Mouse (Mus musculus): Measurements from ENCODE around the gene Plin2. TPM values are rescaled to one million over a fixed set of nuclear protein-coding genes. Genes with fewer than 3 reads are reported as not detected.

Plin2 gene
- 10.2 and 10.7 TPM in 2 replicates for polyA plus RNA-seq (2012)

DNA sequence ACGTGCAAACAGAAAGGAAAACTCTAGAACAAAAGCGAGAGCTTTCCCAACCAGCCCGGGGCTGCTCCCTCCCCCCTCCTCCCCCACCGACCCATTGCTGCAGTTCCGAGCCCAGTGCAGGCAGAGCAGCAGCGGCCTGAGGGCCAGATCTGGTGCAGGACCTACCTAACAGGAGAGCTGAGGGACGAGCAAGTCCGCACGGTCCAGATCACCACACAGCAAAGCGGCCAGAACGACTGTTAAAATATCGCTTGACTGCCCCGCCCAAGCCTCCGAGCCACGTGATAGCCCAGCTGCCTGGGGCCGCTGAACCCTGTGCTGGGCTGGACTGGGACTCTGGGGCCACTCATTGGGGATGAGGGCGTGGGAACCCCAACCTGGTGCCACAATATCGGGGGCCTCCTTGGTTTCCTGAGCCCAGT lies at the start of gene Plin2:
Plin2 (minus strand) TSS at position 281 of the 422 bp plus-strand sequence.

DNA sequence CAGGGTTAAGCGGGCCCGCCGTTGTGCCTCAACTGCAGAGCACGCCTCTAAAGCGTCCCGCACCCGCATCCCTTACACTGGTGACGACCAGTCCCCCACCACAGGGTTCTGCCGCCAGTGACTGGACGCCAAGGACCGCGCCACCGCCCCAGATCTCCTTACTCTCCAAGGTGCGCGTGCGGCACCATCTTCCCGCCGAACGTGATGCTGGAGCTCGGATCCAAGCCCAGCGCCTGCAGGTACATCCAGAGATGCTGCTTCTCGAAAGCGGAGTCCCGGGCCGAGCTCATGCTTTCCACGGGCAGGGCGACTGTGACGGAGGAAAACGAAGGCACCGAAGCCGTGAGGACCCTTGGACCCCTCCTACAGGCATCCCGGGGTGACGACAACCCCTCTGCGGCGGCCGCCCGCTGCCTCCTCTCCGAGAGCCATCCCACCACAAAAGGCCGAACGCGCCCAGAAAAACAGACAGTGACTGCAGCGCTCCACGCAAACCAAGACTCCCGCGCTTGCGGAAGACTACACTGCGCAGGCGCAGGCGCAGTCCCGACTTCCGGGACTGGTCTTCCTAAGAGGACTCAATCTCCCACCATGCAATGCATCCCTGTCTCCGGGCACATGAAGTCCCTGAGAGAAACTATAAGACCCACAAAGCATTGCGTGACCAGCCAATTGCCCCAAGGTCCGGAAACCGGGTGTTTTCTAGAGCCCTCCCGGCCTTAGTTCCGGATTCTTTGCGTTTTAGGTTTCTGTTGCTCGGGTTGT lies 58.2 kb downstream of the Plin2 start, which contains the start of gene Haus6:
Haus6 (minus strand) TSS at position 532 of the 765 bp plus-strand sequence.

Other genes starting within 250 kb of the Plin2 start
- not detected in 2 replicates for gene Saxo1, start 111.7 kb downstream of the Plin2 start, polyA plus RNA-seq (2012)
- 35.0 and 37.3 TPM in 2 replicates for gene Rraga, start 94.4 kb downstream of the Plin2 start, polyA plus RNA-seq (2012)
- 23.7 and 24.0 TPM in 2 replicates for gene Haus6, start 58.0 kb downstream of the Plin2 start, polyA plus RNA-seq (2012)
- gene Dennd4c, start 78.5 kb upstream of the Plin2 start, polyA plus RNA-seq (2012) = 1.2 and 2.0 TPM in 2 replicates
- 554 and 644 TPM in 2 replicates for gene Rps6, start 187.4 kb upstream of the Plin2 start, polyA plus RNA-seq (2012)
- 0.13 and 0.16 TPM in 2 replicates for gene Acer2, start 204.3 kb upstream of the Plin2 start, polyA plus RNA-seq (2012)

All from megakaryocyte-erythroid progenitor cell, adult 5 weeks (primary cell).